Mouse (Mus musculus): ENCODE measurements around the gene Rab3il1. TPM values are rescaled to one million over a fixed set of nuclear protein-coding genes. Genes with fewer than 3 reads are reported as not detected.

The Rab3il1 gene
- polyA plus RNA-seq, 1 experiment from 2014 or later = 14.7 TPM

DNA sequence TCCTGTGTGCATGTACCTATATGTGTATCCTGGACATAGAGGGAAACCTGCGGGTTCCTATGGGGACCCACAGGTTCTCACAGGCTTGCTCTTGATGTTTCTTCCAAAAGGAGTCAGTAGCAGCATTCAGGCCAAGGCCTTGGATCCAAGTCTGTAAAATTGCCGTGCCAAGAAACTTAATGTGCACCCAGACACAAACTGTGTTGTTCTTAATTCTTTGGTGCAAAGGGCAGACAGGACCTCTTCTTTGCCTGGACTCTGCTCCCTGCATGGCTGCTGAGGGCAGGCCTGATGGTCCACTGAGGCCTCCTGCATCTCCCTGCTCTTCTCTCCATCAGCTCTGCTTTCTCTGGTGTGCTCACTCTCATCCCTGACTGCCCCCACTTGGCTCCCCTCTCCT lies 28.3 kb downstream of the Rab3il1 start:
- Histone ChIP-seq H3K9me3 (ENCODE audit: control insufficient read depth, low read length) (no peaks in the 10 kb centered on the region), H3K4me3 (ENCODE audit: low read depth, low read length) (no peak overlapping the region), H3K27me3 (ENCODE audit: control insufficient read depth, insufficient read depth, low read length) (no peaks in the 10 kb centered on the region), H3K4me1 (replicated peaks; ENCODE audit: control insufficient read depth, insufficient read depth) (peaks cover 2% of the 10 kb centered on the region; the same call in 1 of the 2 replicates), H3K36me3 (ENCODE audit: control insufficient read depth, insufficient read depth, low read length) (no peaks in the 10 kb centered on the region; the same call in none of the 2 replicates), H3K4me2 (replicated peaks; ENCODE audit: low read depth) (no peak overlapping the region), H3K9ac (ENCODE audit: low read length) (no peak overlapping the region), H3K27ac (replicated peaks) (no peak overlapping the region)
- TF ChIP-seq CTCF (IDR thresholded peaks at IDR 0.05; ENCODE audit: low read depth) (no peak), EP300 (optimal IDR thresholded peaks at IDR 0.05) (no peak)
- ATAC-seq (ENCODE audit: low FRiP score, low TSS enrichment) = no peak
- WGBS = 86% methylated on average over 2 of the region's 2 CpGs
- no peak for DNase-seq (ENCODE audit: low spot score)

DNA sequence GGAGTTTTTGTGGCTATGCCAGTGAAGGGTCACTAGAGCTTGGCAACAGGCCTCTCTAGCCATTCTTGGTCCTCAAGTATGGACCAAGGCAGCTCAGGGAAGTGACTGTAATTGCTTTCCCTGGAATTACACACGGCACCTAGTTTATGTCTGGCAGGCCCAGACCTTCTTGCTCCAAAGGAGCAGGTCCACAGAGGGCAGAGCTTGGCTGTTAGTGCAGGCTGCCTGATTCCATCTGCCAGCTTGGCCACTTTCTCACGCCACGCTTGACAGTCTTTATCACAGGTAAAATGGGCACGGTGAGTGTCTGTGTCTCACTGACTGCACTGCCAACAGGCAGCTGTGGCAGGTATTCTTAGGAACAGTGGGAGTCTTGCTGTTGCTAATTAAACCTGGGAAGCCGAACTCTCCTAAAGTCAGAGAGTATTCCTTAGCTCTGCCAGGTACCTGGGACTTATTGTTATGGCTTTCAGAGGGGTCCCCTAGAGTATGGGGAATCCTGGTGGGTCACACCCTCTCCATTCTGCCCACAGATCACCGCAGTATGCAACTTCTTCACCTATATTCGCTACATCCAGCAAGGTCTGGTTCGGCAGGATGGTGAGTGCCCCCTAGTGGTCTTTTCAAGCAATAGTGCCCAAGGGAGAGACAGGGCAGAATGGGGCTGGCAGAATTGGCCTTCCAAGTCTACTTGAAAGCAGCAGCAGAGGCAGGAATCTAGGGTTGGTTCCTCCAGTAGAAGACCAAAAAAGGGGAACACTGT lies 31.9 kb downstream of the Rab3il1 start:
- Histone ChIP-seq H3K36me3 (ENCODE audit: control insufficient read depth, insufficient read depth, low read length) (no peaks in the 10 kb centered on the region; the same call in 1 of the 2 replicates), H3K27ac (replicated peaks) (no peak overlapping the region), H3K27me3 (ENCODE audit: control insufficient read depth, insufficient read depth, low read length) (no peaks in the 10 kb centered on the region), H3K9ac (ENCODE audit: low read length) (no peak overlapping the region), H3K4me1 (replicated peaks; ENCODE audit: control insufficient read depth, insufficient read depth) (no peaks in the 10 kb centered on the region), H3K4me3 (ENCODE audit: low read depth, low read length) (no peak overlapping the region), H3K9me3 (ENCODE audit: control insufficient read depth, low read length) (no peaks in the 10 kb centered on the region), H3K4me2 (replicated peaks; ENCODE audit: low read depth) (no peak overlapping the region)
- WGBS = 40% methylated on average over 8 of the region's 8 CpGs
- peak; percentile 46 for ATAC-seq (ENCODE audit: low FRiP score, low TSS enrichment)
- peak; percentile 53 for DNase-seq (ENCODE audit: low spot score)
- TF ChIP-seq CTCF (IDR thresholded peaks at IDR 0.05; ENCODE audit: low read depth) (peak; percentile 94), EP300 (optimal IDR thresholded peaks at IDR 0.05) (no peak)

DNA sequence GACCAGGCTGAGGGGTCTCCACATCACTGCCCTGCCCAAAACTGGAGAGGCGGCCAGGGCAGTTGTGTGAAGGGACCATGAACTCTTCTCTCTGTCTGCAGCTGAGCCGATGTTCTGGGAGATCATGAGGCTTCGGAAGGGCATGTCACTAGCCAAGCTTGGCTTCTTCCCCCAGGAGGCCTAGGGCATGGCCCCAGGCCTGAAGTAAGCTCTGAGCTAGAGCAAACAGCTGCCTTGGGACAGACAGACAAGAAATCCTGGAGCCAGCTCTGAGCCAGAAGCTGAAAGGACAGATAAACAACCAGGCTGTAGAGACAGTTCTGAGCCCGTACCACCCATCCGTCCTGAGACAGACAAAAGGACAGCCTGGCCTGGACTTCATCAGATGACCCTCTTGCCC lies 32.9 kb downstream of the Rab3il1 start:
- Histone ChIP-seq H3K27ac (replicated peaks) (no peak overlapping the region), H3K9me3 (ENCODE audit: control insufficient read depth, low read length) (no peaks in the 10 kb centered on the region), H3K36me3 (ENCODE audit: control insufficient read depth, insufficient read depth, low read length) (no peaks in the 10 kb centered on the region; the same call in 1 of the 2 replicates), H3K4me1 (replicated peaks; ENCODE audit: control insufficient read depth, insufficient read depth) (peaks cover 3% of the 10 kb centered on the region), H3K4me3 (ENCODE audit: low read depth, low read length) (no peak overlapping the region), H3K27me3 (ENCODE audit: control insufficient read depth, insufficient read depth, low read length) (no peaks in the 10 kb centered on the region), H3K9ac (ENCODE audit: low read length) (no peak overlapping the region), H3K4me2 (replicated peaks; ENCODE audit: low read depth) (no peak overlapping the region)
- TF ChIP-seq CTCF (IDR thresholded peaks at IDR 0.05; ENCODE audit: low read depth) (no peak), EP300 (optimal IDR thresholded peaks at IDR 0.05) (no peak)
- DNase-seq (ENCODE audit: low spot score) (no peak), ATAC-seq (ENCODE audit: low FRiP score, low TSS enrichment) (no peak)
- WGBS = 86% methylated on average over 5 of the region's 5 CpGs

DNA sequence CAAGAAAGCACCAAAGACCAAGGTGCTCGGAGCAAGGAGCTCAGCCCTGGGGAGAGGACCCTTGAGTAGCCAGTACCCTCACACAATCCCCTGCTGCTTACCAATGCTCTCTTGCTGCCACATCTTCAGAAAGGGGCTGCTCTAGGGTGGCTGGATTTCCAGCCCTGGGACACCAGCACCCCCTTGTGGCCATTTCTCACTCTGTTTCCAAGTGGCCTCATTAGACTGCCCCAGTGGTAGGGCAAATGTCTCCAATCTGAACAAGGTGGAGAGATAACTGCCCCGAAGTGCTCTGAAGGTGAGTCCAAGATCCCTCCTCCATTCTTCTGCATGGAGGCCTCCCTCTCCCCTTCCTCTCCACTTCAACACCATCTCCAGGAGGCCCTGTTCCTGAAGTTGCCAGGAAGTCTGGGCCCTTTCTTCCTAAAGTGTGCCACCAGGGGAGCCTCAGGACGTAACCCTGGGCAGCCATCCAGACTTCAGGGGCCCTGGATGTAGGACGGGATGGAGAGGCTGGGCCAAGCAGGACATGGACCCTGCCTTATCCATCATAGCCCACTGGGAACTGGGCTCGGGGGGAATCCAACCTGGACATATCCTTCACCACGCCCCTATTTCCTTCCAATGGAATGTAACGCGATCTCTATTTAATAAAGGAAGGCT lies 33.4 kb downstream of the Rab3il1 start:
- H3K9ac ChIP-seq (ENCODE audit: low read length) = peak overlapping the region; percentile 23; the same call in 1 of the 2 replicates
- no peak overlapping the region for H3K4me2 ChIP-seq (replicated peaks; ENCODE audit: low read depth)
- WGBS = 47% methylated on average over 8 of the region's 8 CpGs
- ATAC-seq (ENCODE audit: low FRiP score, low TSS enrichment) (peak; percentile 80), DNase-seq (ENCODE audit: low spot score) (peak; percentile 88)
- H3K9me3 ChIP-seq (ENCODE audit: control insufficient read depth, low read length) = no peaks in the 10 kb centered on the region
- H3K36me3 ChIP-seq (ENCODE audit: control insufficient read depth, insufficient read depth, low read length) = no peaks in the 10 kb centered on the region; the same call in 1 of the 2 replicates
- peaks cover 3% of the 10 kb centered on the region for H3K4me1 ChIP-seq (replicated peaks; ENCODE audit: control insufficient read depth, insufficient read depth)
- H3K4me3 ChIP-seq (ENCODE audit: low read depth, low read length) = no peak overlapping the region
- no peak overlapping the region for H3K27ac ChIP-seq (replicated peaks)
- TF ChIP-seq CTCF (IDR thresholded peaks at IDR 0.05; ENCODE audit: low read depth) (peak; percentile 96), EP300 (optimal IDR thresholded peaks at IDR 0.05) (no peak)
- no peaks in the 10 kb centered on the region for H3K27me3 ChIP-seq (ENCODE audit: control insufficient read depth, insufficient read depth, low read length)

DNA sequence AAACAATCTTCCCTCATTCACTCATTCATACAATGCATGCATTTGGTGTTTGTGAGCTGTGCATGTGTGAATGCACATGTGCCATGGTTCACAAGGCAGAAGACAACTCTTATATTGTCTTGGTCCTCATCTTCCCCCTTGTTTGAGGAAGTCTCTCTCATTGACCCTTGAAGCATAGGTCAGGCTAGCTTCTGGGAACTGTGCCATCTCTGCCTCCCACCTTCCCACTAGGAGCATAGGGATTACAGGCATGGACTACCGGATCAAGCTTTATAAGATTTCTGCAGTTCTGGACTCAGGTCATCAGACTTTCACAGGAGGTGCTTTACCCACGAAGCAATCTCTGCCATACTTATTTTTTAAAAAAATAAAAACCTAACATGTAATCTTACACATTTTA lies 36.1 kb downstream of the Rab3il1 start:
- 58% methylated on average over 2 of the region's 2 CpGs for WGBS
- DNase-seq (ENCODE audit: low spot score) (no peak), ATAC-seq (ENCODE audit: low FRiP score, low TSS enrichment) (no peak)
- no peak overlapping the region for H3K9ac ChIP-seq (ENCODE audit: low read length)
- no peaks in the 10 kb centered on the region; the same call in 1 of the 2 replicates for H3K36me3 ChIP-seq (ENCODE audit: control insufficient read depth, insufficient read depth, low read length)
- H3K27me3 ChIP-seq (ENCODE audit: control insufficient read depth, insufficient read depth, low read length) = no peaks in the 10 kb centered on the region
- peaks cover 3% of the 10 kb centered on the region for H3K4me1 ChIP-seq (replicated peaks; ENCODE audit: control insufficient read depth, insufficient read depth)
- no peak overlapping the region for H3K27ac ChIP-seq (replicated peaks)
- TF ChIP-seq EP300 (optimal IDR thresholded peaks at IDR 0.05) (no peak), CTCF (IDR thresholded peaks at IDR 0.05; ENCODE audit: low read depth) (no peak)
- no peak overlapping the region for H3K4me3 ChIP-seq (ENCODE audit: low read depth, low read length)
- H3K4me2 ChIP-seq (replicated peaks; ENCODE audit: low read depth) = no peak overlapping the region
- H3K9me3 ChIP-seq (ENCODE audit: control insufficient read depth, low read length) = no peaks in the 10 kb centered on the region

Measured in stomach, postnatal 0 days (tissue).